Mouse (Mus musculus) hindbrain, embryonic 11.5 days (tissue): Measurements from ENCODE around the gene Sertad4. TPM values are rescaled to one million over a fixed set of nuclear protein-coding genes. Genes with fewer than 3 reads are reported as not detected.

Experiments
- ATAC-seq: fragments of 200-750 bp; cut with Nextera tagmentation; 2 replicates; pipeline ENCODE4 v1.8.0; 2017; ENCODE audit warnings: mild to moderate bottlenecking, moderate TSS enrichment, moderate library complexity; ENCODE audit not compliant: low FRiP score
- DNase-seq: peaks from one replicate; pipeline ENCODE4 v3.0.0-alpha.2; 2015; ENCODE audit warnings: low spot score
- H3K27ac ChIP-seq: fragments of 300-500 bp; sonication (generic); 2 replicates; pipeline ENCODE4 v1.5.1; 2014; ENCODE audit warnings: mild to moderate bottlenecking, low read depth, low read length
- H3K27me3 ChIP-seq: fragments of 300-500 bp; sonication (generic); 2 replicates; pipeline ENCODE4 v1.6.1; 2014; ENCODE audit warnings: mild to moderate bottlenecking, low read length, moderate library complexity, mixed read lengths; ENCODE audit not compliant: control insufficient read depth, insufficient read depth
- H3K36me3 ChIP-seq: fragments of 300-500 bp; sonication (generic); 2 replicates; pipeline ENCODE4 v1.6.1; 2014; ENCODE audit warnings: mild to moderate bottlenecking, low read length, moderate library complexity, mixed read lengths; ENCODE audit not compliant: control insufficient read depth, insufficient read depth
- H3K4me1 ChIP-seq: fragments of 300-500 bp; sonication (generic); replicated peaks from 2 replicates; pipeline ENCODE4 v1.6.1; 2014; ENCODE audit warnings: low read length, mixed read lengths; ENCODE audit not compliant: control insufficient read depth, insufficient read depth
- H3K4me2 ChIP-seq: fragments of 300-500 bp; sonication (generic); replicated peaks from 2 replicates; pipeline ENCODE4 v1.6.1; 2014; ENCODE audit warnings: mild to moderate bottlenecking, low read depth, low read length
- H3K4me3 ChIP-seq: fragments of 300-500 bp; sonication (generic); 2 replicates; pipeline ENCODE4 v1.5.1; 2014; ENCODE audit warnings: low read depth, low read length
- H3K9ac ChIP-seq: fragments of 300-500 bp; sonication (generic); 2 replicates; pipeline ENCODE4 v1.6.1; 2014; ENCODE audit warnings: low read depth, low read length
- H3K9me3 ChIP-seq: fragments of 300-500 bp; sonication (generic); 2 replicates; pipeline ENCODE4 v1.6.1; 2016; ENCODE audit warnings: low read length; ENCODE audit not compliant: control insufficient read depth
- WGBS: fragments of 180-500 bp; shearing (Covaris S2); extraction: QIAGEN DNeasy Blood & Tissue Kit; methylation state at CpG from one replicate; pipeline ENCODE4 v1.1.7; 2014; 5-methylcytosine and 5-hydroxymethylcytosine counted together
- polyA plus RNA-seq: library from polyadenylated mRNA; unstranded; fragments of >200 nt; fragmentation: Nextera tagmentation; extraction: Ambion mirVana; gene quantifications from 2 replicates; pipeline ENCODE4 v1.2.1, GENCODE M21; 2014

Sertad4 gene
- polyA plus RNA-seq: 21.3 and 24.8 TPM in 2 replicates

GRCm38 (mm10) chr1:192855474-192856230 is at the start of gene Sertad4:
TSS of gene Sertad4 (minus strand) at chr1:192855756.
- Histone ChIP-seq H3K9me3 (no peaks in the 10 kb centered on the region), H3K4me1 (peaks cover 11% of the 10 kb centered on the region; the same call in 1 of the 2 replicates), H3K36me3 (no peaks in the 10 kb centered on the region), H3K27ac (peak within 1 kb of the TSS; percentile 96), H3K4me3 (peak within 1 kb of the TSS; percentile 79), H3K9ac (peak within 1 kb of the TSS; percentile 88), H3K27me3 (peaks cover 24% of the 10 kb centered on the region), H3K4me2 (peak within 1 kb of the TSS; percentile 93)
- ATAC-seq (peak; percentile 72), DNase-seq (peak; percentile 85)
- under 1% methylated on average over 65 of the region's 75 CpGs for WGBS

GRCm38 (mm10) chr1:192901516-192901915 is 46.0 kb upstream of the Sertad4 start:
- Histone ChIP-seq H3K36me3 (no peaks in the 10 kb centered on the region), H3K27me3 (no peaks in the 10 kb centered on the region), H3K27ac (no peak overlapping the region), H3K4me3 (no peak overlapping the region), H3K9me3 (no peaks in the 10 kb centered on the region), H3K9ac (no peak overlapping the region), H3K4me1 (no peaks in the 10 kb centered on the region), H3K4me2 (no peak overlapping the region)
- DNase-seq (no peak), ATAC-seq (no peak)
- 82% methylated on average over 2 of the region's 2 CpGs for WGBS

GRCm38 (mm10) chr1:192900913-192901312 is 45.4 kb upstream of the Sertad4 start:
- no peak overlapping the region for H3K4me3 ChIP-seq
- H3K27me3 ChIP-seq: no peaks in the 10 kb centered on the region
- DNase-seq (no peak), ATAC-seq (no peak)
- H3K27ac ChIP-seq: no peak overlapping the region
- 78% methylated on average over 3 of the region's 3 CpGs for WGBS
- H3K9ac ChIP-seq: no peak overlapping the region
- no peaks in the 10 kb centered on the region for H3K36me3 ChIP-seq
- H3K4me1 ChIP-seq: no peaks in the 10 kb centered on the region
- H3K9me3 ChIP-seq: no peaks in the 10 kb centered on the region
- H3K4me2 ChIP-seq: no peak overlapping the region

- Histone ChIP-seq H3K4me1 (no peaks in the 10 kb centered on the region), H3K4me2 (no peak overlapping the region), H3K9ac (no peak overlapping the region), H3K36me3 (no peaks in the 10 kb centered on the region), H3K27me3 (no peaks in the 10 kb centered on the region), H3K9me3 (no peaks in the 10 kb centered on the region), H3K27ac (no peak overlapping the region), H3K4me3 (no peak overlapping the region)
- 24% methylated on average over 2 of the region's 2 CpGs for WGBS
- DNase-seq (peak; percentile 10), ATAC-seq (no peak)
These were observed 43.2 kb upstream of the Sertad4 start for GRCm38 (mm10) chr1:192898742-192899141.

- no peak overlapping the region for H3K4me3 ChIP-seq
- H3K9me3 ChIP-seq: no peaks in the 10 kb centered on the region
- no peak overlapping the region for H3K4me2 ChIP-seq
- no peak overlapping the region for H3K27ac ChIP-seq
- DNase-seq (no peak), ATAC-seq (no peak)
- 72% methylated on average over 10 of the region's 10 CpGs for WGBS
- no peaks in the 10 kb centered on the region for H3K36me3 ChIP-seq
- no peaks in the 10 kb centered on the region for H3K27me3 ChIP-seq
- no peaks in the 10 kb centered on the region for H3K4me1 ChIP-seq
- H3K9ac ChIP-seq: no peak overlapping the region
These were observed 41.7 kb upstream of the Sertad4 start for GRCm38 (mm10) chr1:192897218-192897617.

- no peaks in the 10 kb centered on the region for H3K4me1 ChIP-seq
- no peaks in the 10 kb centered on the region for H3K9me3 ChIP-seq
- no peak overlapping the region for H3K4me3 ChIP-seq
- no peak overlapping the region for H3K27ac ChIP-seq
- H3K27me3 ChIP-seq: no peaks in the 10 kb centered on the region
- DNase-seq (no peak), ATAC-seq (no peak)
- H3K9ac ChIP-seq: no peak overlapping the region
- no peak overlapping the region for H3K4me2 ChIP-seq
- 91% methylated on average over 3 of the region's 3 CpGs for WGBS
- no peaks in the 10 kb centered on the region for H3K36me3 ChIP-seq
These were observed 40.5 kb upstream of the Sertad4 start for GRCm38 (mm10) chr1:192896076-192896475.

- no peaks in the 10 kb centered on the region for H3K36me3 ChIP-seq
These were observed 35.2 kb upstream of the Sertad4 start for GRCm38 (mm10) chr1:192890716-192891115.

GRCm38 (mm10) chr1:192882617-192883295 is 27.2 kb upstream of the Sertad4 start:
- DNase-seq (no peak), ATAC-seq (no peak)
- no peak overlapping the region for H3K4me2 ChIP-seq
- 81% methylated on average over 2 of the region's 2 CpGs for whole genome bisulfite sequencing
- H3K4me1 ChIP-seq: no peaks in the 10 kb centered on the region
- no peaks in the 10 kb centered on the region for H3K27me3 ChIP-seq
- H3K36me3 ChIP-seq: no peaks in the 10 kb centered on the region
- H3K9me3 ChIP-seq: no peaks in the 10 kb centered on the region
- H3K27ac ChIP-seq: no peak overlapping the region
- no peak overlapping the region for H3K4me3 ChIP-seq
- H3K9ac ChIP-seq: no peak overlapping the region

More at GRCm38 (mm10) chr1:192890716-192891115, 35.2 kb upstream of the Sertad4 start:
- Histone ChIP-seq H3K9me3 (no peaks in the 10 kb centered on the region), H3K27ac (no peak overlapping the region), H3K4me1 (no peaks in the 10 kb centered on the region), H3K27me3 (no peaks in the 10 kb centered on the region), H3K4me3 (no peak overlapping the region), H3K4me2 (no peak overlapping the region), H3K9ac (no peak overlapping the region)
- WGBS: 83% methylated on average over 3 of the region's 3 CpGs
- DNase-seq (no peak), ATAC-seq (no peak)

- ATAC-seq (no peak), DNase-seq (no peak)
- H3K9ac ChIP-seq: no peak overlapping the region
- H3K4me2 ChIP-seq: no peak overlapping the region
- no peak overlapping the region for H3K27ac ChIP-seq
- no peaks in the 10 kb centered on the region for H3K4me1 ChIP-seq
- H3K27me3 ChIP-seq: no peaks in the 10 kb centered on the region
- WGBS: 86% methylated on average over 4 of the region's 4 CpGs
- H3K9me3 ChIP-seq: no peaks in the 10 kb centered on the region
- no peak overlapping the region for H3K4me3 ChIP-seq
- no peaks in the 10 kb centered on the region for H3K36me3 ChIP-seq
These were observed 24.6 kb upstream of the Sertad4 start for GRCm38 (mm10) chr1:192880130-192880529.
